Mouse (Mus musculus): ENCODE results near the gene Nr4a2. TPM values are rescaled to one million over a fixed set of nuclear protein-coding genes. Genes with fewer than 3 reads are reported as not detected.

The Nr4a2 gene
- polyA plus RNA-seq, 1 experiment from 2014 or later = 4.4 TPM

Other genes starting within 250 kb of the Nr4a2 start
- 16.6 and 16.9 TPM in 2 replicates for gene Gpd2, start 113.6 kb upstream of the Nr4a2 start, polyA plus RNA-seq (2015; fragmentation: Nextera tagmentation; extraction: Ambion mirVana)

Measured in lung, embryonic 16.5 days (tissue).